Mouse (Mus musculus) Patski (cell line): ENCODE data around the gene Caps2. TPM values are rescaled to one million over a fixed set of nuclear protein-coding genes. Genes with fewer than 3 reads are reported as not detected.
A peak's percentile ranks its signal among the peaks of the same experiment; 100 is the strongest.
"Not testable (repeated sequence)": the region's sequence is repeated elsewhere in the genome, so short reads cannot be mapped to it uniquely, and the experiment has no call there.

Experiments used
- ATAC-seq: fragments of 100-300 bp; one replicate; pipeline ENCODE4 v1.8.0; 2021
- CTCF ChIA-PET: fragments of 350-600 bp; sonication (Branson Sonifier 250); formaldehyde crosslinking; loops from one replicate; lab custom pipeline; 2022; ENCODE audit warnings: inconsistent platforms; lab: Charles Lee
- POLR2A ChIA-PET: fragments of 350-600 bp; sonication (Branson Sonifier 250); formaldehyde crosslinking; loops from one replicate; lab custom pipeline; 2022; ENCODE audit warnings: antibody characterized with exemption, inconsistent platforms; lab: Charles Lee
- DNase-seq: peaks from one replicate; pipeline ENCODE4 v3.0.0-alpha.2; 2011; ENCODE audit warnings: low read depth, low spot score
- H3K27me3 ChIP-seq: fragments of 371-371 bp; one replicate; pipeline ENCODE4 v1.5.1; 2021
- CTCF ChIP-seq: fragments of 100-300 bp; IDR thresholded peaks from one replicate; pipeline ENCODE4 v1.5.1; 2021
- in situ Hi-C: fragments of 300-500 bp; cut with MboI; formaldehyde crosslinking; loops from 3 replicates; pipeline ENCODE4 v1.11.1; 2018; ENCODE audit warnings: low pct_unique_long_range_greater_than_20kb, mixed read lengths
- polyA plus RNA-seq: library from polyadenylated mRNA; unstranded; gene quantifications from one replicate; pipeline ENCODE4 v1.2.3, GENCODE M21; 2021

Gene Caps2
- polyA plus RNA-seq, 1 experiment from 2014 or later = 5.9 TPM

- H3K27me3 ChIP-seq = no peaks in the 10 kb centered on the region
- in situ Hi-C loops = loop anchor here (10.0 kb wide), 1 partner anchor 541 kb away; no protein-coding TSS in a partner anchor
- TF ChIP-seq CTCF = peak; percentile 69
- ChIA-PET CTCF (interaction anchor here (0.7 to 2.7 kb wide), 4 partner anchors 196 to 1942 kb away, joined by 3 to 10 read pairs (median 3); no protein-coding TSS in a partner anchor), POLR2A (no interaction called here)
- DNase-seq (peak; percentile 31), ATAC-seq (no peak)
Observed at GRCm38 (mm10) chr10:112203463-112203862, 40.0 kb downstream of the Caps2 start.

GRCm38 (mm10) chr10:112227073-112227472 lies 63.7 kb downstream of the Caps2 start:
- ChIA-PET POLR2A (no interaction called here), CTCF (no interaction called here)
- no peak for TF ChIP-seq CTCF
- DNase-seq = peak; percentile 73
- ATAC-seq = peak; percentile 70
- H3K27me3 ChIP-seq = no peaks in the 10 kb centered on the region
- in situ Hi-C loops = no loop called here

GRCm38 (mm10) chr10:112229091-112229843 lies 65.8 kb downstream of the Caps2 start:
- ATAC-seq = peak; percentile 44
- in situ Hi-C loops, H3K27me3 ChIP-seq, POLR2A ChIA-PET, DNase-seq: not testable (repeated sequence)
- CTCF ChIA-PET = interaction anchor here (0.9 to 1.0 kb wide), 2 partner anchors 16 to 421 kb away, joined by 3 read pairs; no protein-coding TSS in a partner anchor

GRCm38 (mm10) chr10:112232733-112233132 lies 69.3 kb downstream of the Caps2 start:
- in situ Hi-C loops, ATAC-seq, DNase-seq, H3K27me3 ChIP-seq, CTCF ChIA-PET, POLR2A ChIA-PET: not testable (repeated sequence)

GRCm38 (mm10) chr10:112235396-112235940 lies 72.0 kb downstream of the Caps2 start:
- in situ Hi-C loops, ATAC-seq, CTCF ChIA-PET, DNase-seq, POLR2A ChIA-PET, H3K27me3 ChIP-seq: not testable (repeated sequence)

GRCm38 (mm10) chr10:112248273-112248672 lies 84.9 kb downstream of the Caps2 start:
- in situ Hi-C loops = no loop called here
- CTCF ChIA-PET = interaction anchor here (1.9 kb wide), 1 partner anchor 13 kb away, joined by 4 read pairs; no protein-coding TSS in a partner anchor
- ATAC-seq (no peak), DNase-seq (no peak)
- POLR2A ChIA-PET = no interaction called here
- TF ChIP-seq CTCF = no peak
- H3K27me3 ChIP-seq = no peaks in the 10 kb centered on the region

- in situ Hi-C loops = no loop called here
- H3K27me3 ChIP-seq = peaks cover 3% of the 10 kb centered on the region
- no peak for TF ChIP-seq CTCF
- DNase-seq (no peak), ATAC-seq (no peak)
- CTCF ChIA-PET = no interaction called here
- POLR2A ChIA-PET = no interaction called here
Observed at GRCm38 (mm10) chr10:112263467-112263866, 100.0 kb downstream of the Caps2 start.

Other genes starting within 250 kb of the Caps2 start
- gene Krr1, start 191.0 kb upstream of the Caps2 start, polyA plus RNA-seq = 37.9 TPM
- 81.1 TPM for gene Glipr1, start 161.0 kb upstream of the Caps2 start, polyA plus RNA-seq
- gene Glipr1l1, start 103.4 kb upstream of the Caps2 start, polyA plus RNA-seq = not detected
- gene Glipr1l2, start 80.3 kb upstream of the Caps2 start, polyA plus RNA-seq = not detected
- gene Glipr1l3, start 3.3 kb upstream of the Caps2 start, polyA plus RNA-seq = not detected
- 0.14 TPM for gene Kcnc2, start 107.5 kb downstream of the Caps2 start, polyA plus RNA-seq